Mouse (Mus musculus): ENCODE data around the gene Jarid2.
"Not testable (repeated sequence)": the region's sequence is repeated elsewhere in the genome, so short reads cannot be mapped to it uniquely, and the experiment has no call there.

Jarid2 gene

DNA sequence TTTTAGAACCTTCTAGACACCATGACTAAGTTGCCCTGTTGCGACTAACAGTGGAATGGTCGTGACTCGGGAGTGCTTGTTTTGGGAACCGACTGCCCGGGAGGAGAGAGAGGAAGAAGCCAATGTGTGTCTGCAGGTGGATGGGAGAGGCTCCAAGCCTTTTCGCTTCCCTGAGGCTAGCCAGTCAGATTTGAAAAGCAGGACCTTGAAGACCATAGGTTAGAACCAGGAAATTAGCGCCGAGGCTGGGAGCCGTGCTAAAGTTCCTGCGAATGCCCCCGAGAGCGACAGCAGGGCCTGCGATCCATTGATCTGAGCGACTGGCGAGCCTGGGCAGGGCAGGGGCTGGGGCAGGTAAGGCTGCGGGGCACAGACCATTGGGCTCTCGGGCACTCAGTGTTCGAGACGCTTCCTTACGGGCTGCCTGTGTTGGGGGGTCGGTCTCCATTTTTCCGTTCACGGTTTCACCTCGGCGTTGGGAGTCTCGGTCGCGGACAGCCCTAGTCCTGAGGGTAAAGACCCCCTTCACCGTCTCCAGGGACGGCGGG lies at the start of gene Jarid2:
TSS of gene Jarid2 (plus strand) at position 51 of the 548 bp plus-strand sequence.
- peak; percentile 48 for DNase-seq (ENCODE audit: low read depth)

DNA sequence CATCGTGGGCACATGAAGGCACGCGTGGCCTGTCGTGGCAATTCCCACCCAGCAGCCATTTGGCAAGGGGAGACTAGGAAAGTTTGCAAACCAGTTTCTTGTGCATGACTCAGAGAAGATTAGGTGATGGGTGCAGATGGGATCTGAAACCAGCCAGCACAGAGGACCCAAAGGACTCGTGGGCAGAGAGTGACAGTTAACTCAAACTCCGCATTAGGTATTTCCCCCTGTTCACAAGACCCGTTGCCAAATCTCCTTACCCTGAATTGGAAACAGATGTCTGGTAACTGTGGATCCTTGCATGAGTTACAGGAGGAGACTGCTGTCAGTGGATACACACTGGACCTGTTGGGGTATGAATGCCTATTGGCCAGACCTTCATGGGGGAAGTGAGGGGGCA lies 48.2 kb upstream of the Jarid2 start:
- no peak for DNase-seq (ENCODE audit: low read depth)

DNA sequence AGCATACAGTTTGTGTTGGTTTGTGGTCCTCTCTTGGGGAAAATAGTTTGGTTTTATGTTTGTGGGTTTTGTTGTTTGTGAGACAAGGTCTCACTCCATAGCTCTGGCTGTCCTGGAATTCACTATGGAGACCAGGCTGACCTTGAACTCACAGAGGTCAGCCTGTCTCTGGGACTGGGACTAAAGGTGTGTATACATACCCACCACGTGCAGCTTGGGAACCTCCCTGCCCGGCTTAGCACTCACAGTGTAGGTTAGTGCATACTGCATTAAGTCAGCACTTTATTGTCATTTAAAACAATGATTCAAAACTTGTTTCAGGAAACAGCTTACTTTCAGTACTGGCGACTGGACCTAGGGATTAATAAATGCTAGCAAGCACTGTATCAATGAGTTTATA lies 41.1 kb upstream of the Jarid2 start:
- DNase-seq (ENCODE audit: low read depth): no peak

DNA sequence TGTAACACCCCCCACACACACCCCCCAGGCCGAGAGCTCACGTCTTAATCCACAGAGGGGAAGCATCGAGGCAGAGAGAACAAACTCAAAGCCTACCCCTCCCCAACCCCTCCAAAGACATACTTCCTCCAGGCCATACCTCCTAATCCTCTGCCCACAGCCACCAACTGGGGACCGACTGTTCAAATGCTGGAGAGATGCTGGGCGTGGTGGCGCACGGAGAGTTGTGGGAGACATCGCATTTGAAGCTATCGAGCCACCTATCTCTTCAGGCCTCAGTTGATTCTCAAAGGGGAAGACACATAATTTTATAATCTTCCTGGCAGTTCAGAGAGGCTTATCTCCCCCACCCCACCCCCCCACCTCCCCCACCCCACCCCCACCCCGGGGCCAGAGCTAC lies 31.6 kb upstream of the Jarid2 start:
- no peak for DNase-seq (ENCODE audit: low read depth)

GRCm38 (mm10) chr13:44704036-44704801 lies 25.1 kb upstream of the Jarid2 start:
- DNase-seq (ENCODE audit: low read depth): no peak

DNA sequence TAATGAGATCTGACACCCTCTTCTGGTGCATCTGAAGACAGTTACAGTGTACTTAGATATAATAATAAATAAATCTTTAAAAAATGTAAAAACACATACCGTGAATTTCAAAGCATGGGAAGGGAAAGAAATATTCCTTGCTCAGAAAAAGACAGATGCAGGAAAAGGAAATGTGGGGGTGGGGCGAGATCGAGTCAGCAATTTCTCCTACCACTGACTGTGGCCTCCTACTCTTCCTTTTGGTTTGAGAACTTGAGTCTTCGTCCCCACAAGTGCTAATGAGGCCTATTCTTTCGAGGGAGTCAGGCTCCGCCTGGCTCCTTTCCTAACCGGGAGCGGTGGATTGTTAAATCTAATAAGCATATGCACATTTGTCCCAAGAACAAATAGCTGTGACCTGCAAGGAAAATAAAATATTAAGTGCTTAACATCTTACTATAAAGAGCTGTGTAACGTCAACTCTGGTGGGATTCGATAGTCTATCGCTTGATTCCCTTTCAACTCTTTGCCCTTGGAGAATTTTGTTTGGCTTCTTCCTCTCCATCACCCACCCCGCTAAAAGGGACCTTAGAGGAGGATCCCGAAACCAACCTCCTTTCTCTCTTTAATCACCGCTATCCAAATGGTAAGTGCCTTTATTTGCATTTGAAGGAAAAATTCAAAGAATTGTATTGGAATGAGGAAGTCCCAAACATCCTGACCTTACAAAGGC lies 24.1 kb upstream of the Jarid2 start:
- no peak for DNase-seq (ENCODE audit: low read depth)

- DNase-seq (ENCODE audit: low read depth): no peak
Measured at GRCm38 (mm10) chr13:44705743-44706044, 23.6 kb upstream of the Jarid2 start.

DNA sequence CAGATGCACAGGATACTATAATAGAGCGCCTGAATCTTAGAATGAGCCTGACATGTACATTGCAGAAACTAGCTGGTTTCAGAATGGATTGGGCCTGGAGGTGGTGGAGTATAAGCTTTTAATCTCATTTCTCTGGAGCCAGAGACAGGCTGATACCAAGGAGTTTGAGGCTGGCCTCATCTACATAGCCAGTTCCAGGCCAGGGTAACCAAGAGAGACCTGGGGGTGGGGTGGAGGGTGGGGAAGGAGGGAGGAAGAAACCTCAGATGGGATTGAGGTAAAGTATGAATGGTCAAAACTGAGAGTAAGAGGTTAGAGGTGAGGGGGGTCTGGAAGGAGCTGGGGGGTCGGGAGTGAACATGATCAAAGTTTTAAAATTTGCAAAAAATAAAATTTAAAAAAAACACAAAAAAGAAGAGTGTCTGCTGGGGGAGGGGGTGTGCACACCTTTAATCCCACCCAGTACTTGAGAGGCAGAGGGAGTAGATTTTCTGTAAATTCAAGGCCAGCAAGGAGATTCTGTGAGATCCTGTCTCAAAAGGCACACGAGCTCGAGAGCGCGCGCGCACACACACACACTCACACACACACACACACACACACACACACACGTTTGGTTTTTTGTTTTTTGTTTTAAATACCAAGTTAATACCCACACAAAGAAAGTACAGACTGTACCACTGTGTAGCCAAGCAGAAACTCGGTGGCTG lies 22.9 kb upstream of the Jarid2 start:
- DNase-seq (ENCODE audit: low read depth): no peak

- no peak for DNase-seq (ENCODE audit: low read depth)
Measured at GRCm38 (mm10) chr13:44707176-44707575, 22.1 kb upstream of the Jarid2 start.

GRCm38 (mm10) chr13:44708336-44709017 lies 20.8 kb upstream of the Jarid2 start:
- no peak for DNase-seq (ENCODE audit: low read depth)

DNA sequence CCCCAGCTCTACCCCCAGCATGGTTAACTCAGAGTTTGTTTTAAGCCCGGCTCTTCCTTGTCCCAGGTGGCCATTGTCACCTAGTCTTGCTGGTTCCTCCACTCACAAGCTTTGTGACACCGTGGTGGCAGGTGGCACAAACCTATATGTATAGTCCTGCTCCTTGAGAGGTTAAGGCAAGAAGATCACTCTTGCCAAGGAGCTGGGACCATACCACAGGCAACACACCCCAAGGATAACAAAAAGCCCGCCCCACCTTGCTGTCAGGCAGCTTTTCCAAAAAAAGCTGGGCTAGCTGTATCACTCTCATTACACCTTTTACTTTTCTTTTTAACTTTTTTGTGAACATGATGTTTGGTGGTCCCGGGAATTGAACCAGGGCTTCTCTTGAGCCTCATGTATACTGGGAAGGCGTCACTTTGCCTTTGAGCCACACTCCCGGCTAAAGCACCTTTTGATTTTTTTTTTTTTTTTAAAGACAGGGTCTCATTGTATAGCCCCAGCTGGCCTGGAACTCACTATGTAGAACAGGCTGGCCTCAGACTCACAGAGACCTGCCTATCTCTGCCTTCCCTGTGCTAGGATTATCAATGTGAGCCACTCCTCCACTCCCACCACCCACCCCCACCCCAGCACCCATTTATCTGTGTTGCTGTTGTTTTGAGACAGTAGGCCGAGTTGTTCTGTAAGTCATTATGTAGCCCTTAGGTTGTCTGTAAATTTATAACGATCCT lies 19.4 kb upstream of the Jarid2 start:
- DNase-seq (ENCODE audit: low read depth): no peak

- no peak for DNase-seq (ENCODE audit: low read depth)
Measured at GRCm38 (mm10) chr13:44711062-44711461, 18.2 kb upstream of the Jarid2 start.

- DNase-seq (ENCODE audit: low read depth): no peak
Measured at GRCm38 (mm10) chr13:44711882-44712281, 17.4 kb upstream of the Jarid2 start.

- DNase-seq (ENCODE audit: low read depth): no peak
Measured at GRCm38 (mm10) chr13:44715187-44715885, 13.9 kb upstream of the Jarid2 start.

DNA sequence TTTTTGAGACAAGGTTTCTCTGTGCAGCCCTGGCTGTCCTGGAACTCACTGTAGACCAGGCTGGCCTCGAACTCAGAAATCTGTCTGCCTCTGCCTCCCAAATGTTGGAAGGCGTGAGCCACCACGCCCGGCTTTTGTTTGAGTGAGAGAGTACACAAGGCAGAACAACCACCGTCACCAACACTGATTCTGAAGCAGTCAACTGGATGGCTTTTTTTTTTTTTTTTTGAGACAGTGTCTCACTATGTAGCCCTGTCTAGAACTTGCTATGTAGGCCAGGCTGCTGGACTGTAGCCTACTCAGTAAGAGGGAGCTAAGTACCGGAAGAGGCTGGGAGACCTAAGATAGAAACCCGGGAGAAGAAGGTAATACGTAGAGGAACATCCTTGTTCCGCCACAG lies 11.4 kb upstream of the Jarid2 start:
- DNase-seq (ENCODE audit: low read depth): no peak

- DNase-seq (ENCODE audit: low read depth): not testable (repeated sequence)
Measured at GRCm38 (mm10) chr13:44718465-44718864, 10.8 kb upstream of the Jarid2 start.

DNA sequence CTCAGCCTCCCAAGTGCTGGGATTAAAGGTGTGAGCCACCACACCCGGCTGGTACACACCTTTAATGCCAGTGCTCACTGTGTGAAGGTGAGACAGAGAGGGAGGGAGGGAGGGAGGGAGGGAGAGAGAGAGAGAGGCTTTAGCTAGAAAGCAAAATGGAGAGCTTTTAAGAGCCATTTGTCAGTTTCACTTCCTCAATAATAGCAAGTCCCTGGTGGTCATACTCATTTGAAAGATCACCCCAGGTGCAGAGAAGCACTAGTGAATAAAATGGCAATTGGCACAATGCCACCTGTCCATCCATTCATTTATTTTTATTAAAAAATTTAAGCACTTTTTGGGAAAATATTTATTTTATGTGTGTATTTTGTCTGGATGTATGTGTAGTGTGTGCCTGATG lies 9.2 kb upstream of the Jarid2 start:
- no peak for DNase-seq (ENCODE audit: low read depth)

- no peak for DNase-seq (ENCODE audit: low read depth)
Measured at GRCm38 (mm10) chr13:44721891-44722547, 7.3 kb upstream of the Jarid2 start.

- not testable (repeated sequence) for DNase-seq (ENCODE audit: low read depth)
Measured at GRCm38 (mm10) chr13:44723522-44723921, 5.8 kb upstream of the Jarid2 start.

- DNase-seq (ENCODE audit: low read depth): no peak
Measured at GRCm38 (mm10) chr13:44728145-44728880, 961 bp upstream of the Jarid2 start.

Measured in naive thymus-derived CD4-positive, alpha-beta T cell, adult 2 months (primary cell).